Mouse (Mus musculus): ENCODE measurements at regions not wholly inside any gene's neighbourhood (a gene's known extent, or its start where the extent isn't known, plus 50 kb on each side); places are given as distances from the start of the nearest gene placed in this dataset.

GRCm38 (mm10) chr10:5747681-5748080 is 57.7 kb downstream of the Fbxo5 start:
- TF ChIP-seq CTCF (IDR thresholded peaks at IDR 0.05; ENCODE audit: borderline replicate concordance, insufficient read depth, low read depth, low read length) = no peak
- TF ChIP-seq POLR2A (IDR thresholded peaks at IDR 0.05; ENCODE audit: borderline replicate concordance, insufficient read depth, low read length) = no peak
- no peaks in the 10 kb centered on the region for H3K27me3 ChIP-seq (ENCODE audit: control insufficient read depth, insufficient read depth, low read length)
- no peaks in the 10 kb centered on the region for H3K4me1 ChIP-seq (ENCODE audit: control insufficient read depth, insufficient read depth, low read length)
- WGBS = 84% methylated on average over 1 of the region's 1 CpGs
- DNase-seq = no peak
- no peak overlapping the region for H3K27ac ChIP-seq (ENCODE audit: insufficient read depth, low read length)
- no peak overlapping the region for H3K4me3 ChIP-seq (replicated peaks; ENCODE audit: insufficient read depth, low read depth, low read length)

- H3K4me1 ChIP-seq (ENCODE audit: control insufficient read depth, insufficient read depth, low read length) = no peaks in the 10 kb centered on the region
- WGBS = 32% methylated on average over 1 of the region's 1 CpGs
- no peak overlapping the region for H3K27ac ChIP-seq (ENCODE audit: insufficient read depth, low read length)
- H3K27me3 ChIP-seq (ENCODE audit: control insufficient read depth, insufficient read depth, low read length) = no peaks in the 10 kb centered on the region
- H3K4me3 ChIP-seq (replicated peaks; ENCODE audit: insufficient read depth, low read depth, low read length) = no peak overlapping the region
- DNase-seq = peak in 1 of 2 experiments; percentile 8
- TF ChIP-seq CTCF (IDR thresholded peaks at IDR 0.05; ENCODE audit: borderline replicate concordance, insufficient read depth, low read depth, low read length) (no peak), POLR2A (IDR thresholded peaks at IDR 0.05; ENCODE audit: borderline replicate concordance, insufficient read depth, low read length) (no peak)
Measured at GRCm38 (mm10) chr10:5735141-5735540, 70.3 kb downstream of the Fbxo5 start.

GRCm38 (mm10) chr10:5699791-5700190 is 60.8 kb downstream of the Vip start:
- Histone ChIP-seq H3K4me1 (ENCODE audit: control insufficient read depth, insufficient read depth, low read length) (no peaks in the 10 kb centered on the region), H3K27ac (ENCODE audit: insufficient read depth, low read length) (no peak overlapping the region), H3K4me3 (replicated peaks; ENCODE audit: insufficient read depth, low read depth, low read length) (no peak overlapping the region), H3K27me3 (ENCODE audit: control insufficient read depth, insufficient read depth, low read length) (no peaks in the 10 kb centered on the region)
- TF ChIP-seq POLR2A (IDR thresholded peaks at IDR 0.05; ENCODE audit: borderline replicate concordance, insufficient read depth, low read length) = no peak
- TF ChIP-seq CTCF (IDR thresholded peaks at IDR 0.05; ENCODE audit: borderline replicate concordance, insufficient read depth, low read depth, low read length) = no peak
- DNase-seq = peak; percentile 2 to 5

- no peak for TF ChIP-seq POLR2A (IDR thresholded peaks at IDR 0.05; ENCODE audit: borderline replicate concordance, insufficient read depth, low read length)
- TF ChIP-seq CTCF (IDR thresholded peaks at IDR 0.05; ENCODE audit: borderline replicate concordance, insufficient read depth, low read depth, low read length) = no peak
- DNase-seq = no peak
- no peaks in the 10 kb centered on the region for H3K4me1 ChIP-seq (ENCODE audit: control insufficient read depth, insufficient read depth, low read length)
Measured at GRCm38 (mm10) chr10:5697457-5697856, 58.4 kb downstream of the Vip start.

More at GRCm38 (mm10) chr10:5697457-5697856, 58.4 kb downstream of the Vip start:
- no peak overlapping the region for H3K27ac ChIP-seq (ENCODE audit: insufficient read depth, low read length)
- no peak overlapping the region for H3K4me3 ChIP-seq (replicated peaks; ENCODE audit: insufficient read depth, low read depth, low read length)
- H3K27me3 ChIP-seq (ENCODE audit: control insufficient read depth, insufficient read depth, low read length) = no peaks in the 10 kb centered on the region

All from cerebellum, adult 2 months (tissue).